Mouse (Mus musculus) right cerebral cortex, adult 18-20 months (tissue): ENCODE results near the gene Slc9b1.

Source experiments
- DNase-seq: peaks from one replicate; pipeline ENCODE4 v3.0.0; 2022; ENCODE audit warnings: mixed read lengths

The Slc9b1 gene

GRCm38 (mm10) chr3:135395085-135395484 lies 47.3 kb downstream of the Slc9b1 start:
- DNase-seq, result no peak

DNA sequence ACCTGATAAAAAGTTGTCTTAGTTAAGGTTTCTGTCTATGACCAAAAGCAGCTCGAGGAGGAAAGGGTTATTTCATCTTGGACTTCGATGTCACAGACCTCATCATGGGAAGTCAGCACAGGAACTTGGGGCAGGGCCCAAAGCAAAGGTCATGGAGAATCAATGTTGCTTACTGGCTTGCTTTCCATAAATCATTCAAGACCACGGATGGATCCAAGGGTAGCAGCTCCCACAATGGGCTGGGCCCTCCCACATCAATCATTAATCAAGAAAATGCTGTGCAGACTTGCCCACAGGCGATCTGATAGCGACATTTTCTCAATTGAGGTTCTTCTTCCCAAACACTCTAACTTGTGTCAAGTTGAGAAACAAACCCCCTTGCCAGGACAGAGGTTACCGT lies 48.3 kb downstream of the Slc9b1 start:
- no peak for DNase-seq

DNA sequence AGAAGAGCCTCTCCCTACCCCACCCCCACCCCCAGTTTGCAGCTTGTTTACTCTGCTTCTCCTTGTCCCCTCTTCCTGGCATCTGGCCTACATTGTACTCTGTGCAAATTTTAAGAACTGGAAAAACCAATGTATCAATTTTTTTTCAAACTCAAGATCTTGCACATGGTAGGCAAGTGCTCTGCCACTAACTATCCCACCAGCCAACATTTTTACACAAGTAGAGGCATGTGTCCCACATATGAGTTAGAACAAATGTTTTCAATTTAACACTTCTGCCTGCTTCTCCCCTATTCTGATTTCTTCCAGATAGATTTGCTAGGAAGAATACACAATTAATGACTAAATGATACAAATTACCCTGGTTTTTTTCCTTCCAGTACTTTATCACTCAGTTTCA lies 49.3 kb downstream of the Slc9b1 start:
- DNase-seq, result no peak

GRCm38 (mm10) chr3:135402201-135402658 lies 54.4 kb downstream of the Slc9b1 start:
- peak; percentile 83 for DNase-seq

DNA sequence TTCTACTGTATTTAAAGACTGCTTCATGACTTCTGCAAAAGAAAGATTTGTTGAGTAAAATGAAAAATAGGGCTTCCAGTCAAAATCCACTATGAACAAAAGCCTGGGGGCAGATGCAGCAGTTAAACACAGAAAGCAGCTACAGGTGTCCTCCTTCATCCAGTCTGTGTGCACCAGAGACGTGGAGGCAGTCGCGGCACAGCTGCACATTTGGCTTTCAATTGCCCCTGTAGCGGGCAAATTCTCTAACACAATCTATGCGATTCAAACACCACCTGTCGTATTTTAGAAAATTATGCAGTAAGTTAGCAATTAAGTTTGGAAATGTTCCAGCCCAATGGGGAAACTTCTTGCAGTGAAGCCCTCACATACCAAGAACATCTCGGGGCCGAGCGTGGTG lies 55.4 kb downstream of the Slc9b1 start:
- no peak for DNase-seq

- DNase-seq, result no peak
Observed at GRCm38 (mm10) chr3:135403856-135404255, 56.0 kb downstream of the Slc9b1 start.

DNA sequence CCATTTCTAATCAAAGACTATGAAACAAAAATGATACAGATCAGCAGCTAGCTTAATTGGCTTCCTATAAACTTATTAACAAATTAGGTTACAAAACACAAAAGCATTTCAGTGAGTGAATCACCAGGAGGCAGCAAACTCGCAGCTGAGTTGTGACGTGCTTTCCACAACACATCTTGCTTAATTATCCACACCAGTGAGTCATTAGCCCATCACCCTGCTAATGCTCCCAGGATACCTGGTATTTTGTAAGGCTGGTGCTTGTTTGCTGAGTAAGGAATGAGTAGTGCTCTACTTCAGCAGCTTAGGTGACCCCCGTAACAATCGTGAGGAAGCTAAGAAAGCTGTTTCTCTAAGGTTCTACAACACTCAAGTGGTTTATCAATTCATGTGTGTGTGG lies 56.8 kb downstream of the Slc9b1 start:
- DNase-seq, result peak; percentile 23

- DNase-seq, result no peak
Observed at GRCm38 (mm10) chr3:135407351-135407750, 59.5 kb downstream of the Slc9b1 start.

- DNase-seq, result no peak
Observed at GRCm38 (mm10) chr3:135409219-135409618, 61.4 kb downstream of the Slc9b1 start.

GRCm38 (mm10) chr3:135411056-135411455 lies 63.2 kb downstream of the Slc9b1 start:
- DNase-seq, result no peak

DNA sequence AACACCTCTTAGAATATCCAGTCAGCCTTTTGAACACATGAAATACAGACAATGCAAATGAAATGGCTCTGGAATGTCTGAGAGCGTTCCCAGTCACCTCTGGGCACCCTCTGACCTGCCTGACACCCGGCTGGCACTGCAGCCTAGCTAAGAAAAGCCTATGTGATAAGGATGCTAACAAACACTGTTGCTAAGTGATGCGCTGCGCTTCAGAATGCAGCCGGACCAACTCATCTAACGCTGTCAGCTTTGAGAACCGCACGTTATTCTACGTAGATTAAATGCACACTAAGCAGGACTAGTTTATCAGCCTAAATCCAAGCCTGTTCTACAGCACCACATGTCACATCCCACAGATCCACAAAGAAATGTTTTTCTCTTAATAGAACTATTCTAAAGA lies 64.0 kb downstream of the Slc9b1 start:
- DNase-seq, result no peak

DNA sequence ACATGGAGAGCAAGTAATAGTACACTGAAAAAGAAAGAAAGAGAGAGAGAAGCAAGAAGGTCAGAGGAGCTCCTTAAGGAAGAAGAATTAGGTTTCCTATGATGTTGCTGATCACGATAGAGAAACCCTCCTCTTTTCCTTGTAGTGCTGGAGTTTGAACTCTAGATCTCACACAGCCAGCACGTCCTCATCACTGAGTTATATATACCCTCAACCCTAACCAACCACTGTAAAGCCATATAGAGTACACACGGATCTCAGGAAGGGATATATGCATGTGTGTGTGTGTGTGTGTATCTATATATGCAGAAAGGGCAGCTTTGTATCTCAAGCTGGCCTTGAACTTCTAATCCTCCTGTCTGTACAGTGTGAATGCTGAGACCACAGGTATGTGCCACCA lies 69.4 kb downstream of the Slc9b1 start:
- no peak for DNase-seq

GRCm38 (mm10) chr3:135417799-135418198 lies 70.0 kb downstream of the Slc9b1 start:
- DNase-seq, result no peak

- no peak for DNase-seq
Observed at GRCm38 (mm10) chr3:135420542-135421309, 72.9 kb downstream of the Slc9b1 start.

DNA sequence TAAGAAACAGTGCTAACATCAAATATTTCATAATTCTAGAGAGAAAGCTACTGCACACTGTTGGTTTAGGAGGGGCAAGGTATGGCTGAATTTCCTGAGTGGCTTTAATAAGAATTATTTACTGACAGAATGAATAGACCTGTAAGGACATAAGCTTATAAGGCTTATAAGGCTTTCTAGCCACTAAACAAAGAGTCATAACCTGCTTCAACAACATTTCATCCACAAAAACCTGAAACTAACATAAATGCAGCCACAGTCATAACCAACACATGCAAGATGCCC lies 73.4 kb downstream of the Slc9b1 start:
- no peak for DNase-seq

GRCm38 (mm10) chr3:135422232-135422855 lies 74.5 kb downstream of the Slc9b1 start:
- no peak for DNase-seq

- peak; percentile 90 for DNase-seq
Observed at GRCm38 (mm10) chr3:135422856-135423607, 75.2 kb downstream of the Slc9b1 start.

DNA sequence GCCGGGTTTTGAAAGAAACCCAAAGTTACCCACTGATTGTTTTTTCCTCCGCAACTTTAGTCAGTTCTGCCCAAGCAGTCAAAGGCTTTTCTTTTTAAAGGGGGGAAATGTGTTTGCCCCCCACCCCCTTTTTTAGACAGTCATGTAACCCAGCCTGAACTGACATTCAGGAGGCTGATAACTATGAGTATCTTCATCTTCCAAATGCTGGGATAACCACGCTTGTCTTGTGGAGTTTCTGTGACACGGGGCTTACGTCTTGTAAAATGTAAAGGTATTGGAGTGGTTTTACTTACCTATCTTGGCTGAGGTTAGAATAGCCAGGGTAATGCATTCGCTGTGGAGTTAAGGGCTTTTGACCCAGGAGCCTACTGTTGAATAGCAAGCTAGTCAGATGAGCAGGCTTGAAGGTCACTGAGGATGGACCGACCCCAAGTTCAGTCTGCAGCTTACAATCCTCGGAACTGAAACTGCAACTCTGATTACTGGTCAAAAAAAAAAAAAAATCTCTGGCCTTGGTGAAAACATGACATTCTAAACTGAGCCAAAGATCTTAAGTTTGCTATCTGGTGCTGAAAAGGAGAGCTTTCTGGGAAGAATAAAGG lies 75.9 kb downstream of the Slc9b1 start, which contains the start of gene Cisd2:
TSS of gene Cisd2 (minus strand) at position 318 of the 605 bp plus-strand sequence.
- no peak for DNase-seq

DNA sequence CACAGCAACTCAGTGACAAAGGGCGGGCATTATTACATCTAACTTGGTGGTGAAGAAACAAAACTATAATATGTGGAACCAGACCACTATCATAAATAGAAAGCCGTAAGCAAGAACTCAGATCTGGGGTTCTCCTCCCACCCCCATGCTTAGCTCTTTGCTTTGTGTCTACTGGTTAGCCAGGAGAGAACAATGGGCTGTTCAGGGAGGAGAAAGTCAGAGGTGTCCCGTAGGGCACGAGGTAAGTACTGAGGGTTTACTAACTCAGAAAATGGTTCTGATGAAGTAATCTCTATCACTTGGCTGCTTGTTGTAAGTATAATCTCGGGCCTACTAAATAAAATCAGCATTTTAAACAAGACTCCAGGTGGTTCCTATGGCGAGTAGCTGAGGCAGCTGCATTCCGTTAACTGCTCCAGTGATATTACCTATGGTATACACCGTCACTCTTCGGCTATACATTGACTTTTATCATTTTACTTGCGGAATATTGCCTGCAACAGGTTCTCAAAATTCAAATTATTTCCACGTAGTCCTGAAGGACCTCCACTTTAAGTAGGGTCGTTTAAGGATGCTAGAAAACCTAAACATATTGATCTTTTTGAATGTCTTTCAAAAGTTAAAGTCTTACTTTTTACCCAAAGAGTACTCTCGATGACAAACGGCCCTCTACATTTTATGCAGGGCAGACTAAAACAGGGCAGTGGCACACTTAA lies 89.2 kb downstream of the Slc9b1 start:
- DNase-seq, result no peak

GRCm38 (mm10) chr3:135437758-135438495 lies 90.1 kb downstream of the Slc9b1 start, which contains the start of gene Ube2d3:
Gene Ube2d3 (plus strand): TSS chr3:135438149.
- DNase-seq, result peak; percentile 99

DNA sequence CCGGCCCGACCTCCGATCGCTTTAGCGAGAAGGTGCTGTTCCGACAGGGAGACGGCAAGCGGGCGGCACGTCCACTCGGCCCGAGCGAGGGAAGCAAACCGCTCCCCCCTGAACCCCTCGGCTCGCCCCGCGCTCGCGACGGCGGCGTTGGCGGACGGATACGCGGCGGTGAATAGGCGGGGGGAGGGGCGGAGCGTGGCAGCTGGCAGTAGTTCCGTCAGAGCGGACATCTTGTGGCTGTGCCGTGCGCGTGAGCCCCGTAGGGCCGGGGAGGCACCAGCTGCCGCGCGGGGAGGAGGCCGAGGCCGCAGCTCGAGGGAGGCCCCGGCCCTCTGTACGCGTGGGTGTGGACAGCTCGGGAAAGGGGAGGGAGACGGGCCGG lies 90.7 kb downstream of the Slc9b1 start:
- peak; percentile 93 for DNase-seq
